Mouse (Mus musculus) heart, postnatal 0 days (tissue): ENCODE data around the gene Gabbr2.

ENCODE experiments used
- CTCF ChIP-seq: IDR thresholded peaks from 2 replicates; pipeline ENCODE4 v1.5.1; 2016; ENCODE audit warnings: antibody characterized with exemption, control low read depth, low read depth
- EP300 ChIP-seq: IDR thresholded peaks from 2 replicates; pipeline ENCODE4 v1.6.1; 2016; ENCODE audit warnings: antibody characterized with exemption, low read depth

- no peak for TF ChIP-seq CTCF
- TF ChIP-seq EP300, result no peak
Measured at GRCm38 (mm10) chr4:46696467-46696866, 295.2 kb downstream of the Gabbr2 start.
